Mouse (Mus musculus) megakaryocyte, adult 5-6 weeks (primary cell): Measurements from ENCODE around the gene Litaf. TPM values are rescaled to one million over a fixed set of nuclear protein-coding genes. Genes with fewer than 3 reads are reported as not detected.
A peak's percentile ranks its signal among the peaks of the same experiment; 100 is the strongest.

Experiments
- ATAC-seq: 2 replicates; pipeline ENCODE4 v1.8.0; 2016; ENCODE audit warnings: mild to moderate bottlenecking, inconsistent platforms; ENCODE audit not compliant: poor library complexity, severe bottlenecking
- total RNA-seq, 2 experiments: library from RNA; stranded (forward) in 1 of 2; stranded (reverse) in 1 of 2; fragments of 153-499, 151-499 nt in 1 of 2; fragments of 221-1000, 200-1000 nt in 1 of 2; gene quantifications; 2 replicates each; pipeline versions ENCODE4 v1.2.3 to v1.2.4; 2015 to 2017

The Litaf gene
- total RNA-seq (2015): 102 and 108 TPM in 2 replicates
- total RNA-seq (2017): 88.0 and 90.7 TPM in 2 replicates

DNA sequence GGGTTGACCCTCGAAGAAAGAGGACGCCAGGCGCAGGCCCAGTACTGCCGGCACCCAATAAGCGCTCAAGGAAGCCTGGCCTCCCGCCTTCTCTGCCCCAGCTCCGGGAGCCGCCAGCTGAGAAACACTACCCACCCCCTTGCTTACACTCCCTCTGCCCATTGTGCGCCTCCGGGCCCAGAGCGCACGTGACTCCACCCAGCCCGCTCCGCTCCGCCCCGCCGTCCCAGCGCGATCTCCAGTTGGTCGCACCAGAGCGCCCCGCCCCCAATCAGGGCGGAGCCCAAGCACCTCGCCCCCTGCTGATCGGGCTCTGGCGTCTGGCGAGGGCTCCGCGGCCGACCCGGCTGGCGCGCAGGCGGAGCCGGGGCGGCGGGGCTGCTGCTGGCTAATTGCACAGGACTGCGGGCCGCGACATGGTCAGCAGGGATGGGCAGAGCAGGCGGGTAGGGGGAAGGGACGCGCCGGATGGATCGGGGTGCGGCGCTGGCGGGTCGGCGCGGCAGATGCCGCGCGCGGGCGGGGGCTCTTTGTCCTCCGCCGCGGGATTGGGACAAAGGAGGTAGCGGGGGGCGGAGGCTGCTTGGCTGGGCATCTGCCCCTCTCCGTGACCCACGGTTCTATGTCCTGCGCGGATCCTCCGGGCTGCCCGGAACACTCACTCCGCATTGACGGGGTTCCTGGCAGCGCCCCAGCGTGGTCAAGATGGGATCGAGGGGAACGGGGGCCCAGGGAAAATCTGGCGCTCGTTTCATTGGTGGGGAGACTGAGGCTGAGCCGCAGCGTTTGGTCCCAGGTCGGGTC is at the start of gene Litaf:
Litaf (minus strand) TSS at position 129 of the 804 bp plus-strand sequence.
- ATAC-seq: peak; percentile 97

DNA sequence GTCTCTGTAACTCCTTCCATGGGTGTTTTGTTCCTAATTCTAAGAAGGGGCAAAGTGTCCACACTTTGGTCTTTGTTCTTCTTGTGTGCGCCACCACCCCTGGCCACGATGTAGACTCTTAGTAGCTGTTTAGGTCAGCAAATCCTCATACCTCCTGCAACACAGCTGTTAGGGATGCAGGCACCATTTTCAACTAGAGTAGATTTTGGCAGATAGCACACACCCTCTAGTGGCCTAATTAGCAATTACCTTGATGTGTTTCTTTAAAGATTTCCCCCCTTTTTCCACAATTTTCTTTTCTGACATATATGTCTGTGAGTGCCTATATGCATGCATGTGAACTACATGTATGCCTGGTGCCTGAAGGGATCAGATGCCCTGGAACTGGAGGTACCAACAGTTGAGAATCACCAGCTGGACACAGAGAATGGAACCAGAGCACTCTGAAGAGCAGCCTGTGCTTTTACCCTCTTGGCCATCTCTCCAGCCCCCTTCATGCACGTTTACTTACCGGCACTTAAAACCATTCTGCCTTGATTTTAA is 43.3 kb upstream of the Litaf start:
- ATAC-seq: 0 out of 2 replicates have a peak, but pooled peaks have one; percentile 40

- ATAC-seq: no peak
These were observed 38.9 kb upstream of the Litaf start for GRCm38 (mm10) chr16:11104905-11105304.

GRCm38 (mm10) chr16:11097301-11097700 is 31.3 kb upstream of the Litaf start:
- no peak for ATAC-seq

GRCm38 (mm10) chr16:11093717-11094386 is 27.9 kb upstream of the Litaf start:
- ATAC-seq: no peak

DNA sequence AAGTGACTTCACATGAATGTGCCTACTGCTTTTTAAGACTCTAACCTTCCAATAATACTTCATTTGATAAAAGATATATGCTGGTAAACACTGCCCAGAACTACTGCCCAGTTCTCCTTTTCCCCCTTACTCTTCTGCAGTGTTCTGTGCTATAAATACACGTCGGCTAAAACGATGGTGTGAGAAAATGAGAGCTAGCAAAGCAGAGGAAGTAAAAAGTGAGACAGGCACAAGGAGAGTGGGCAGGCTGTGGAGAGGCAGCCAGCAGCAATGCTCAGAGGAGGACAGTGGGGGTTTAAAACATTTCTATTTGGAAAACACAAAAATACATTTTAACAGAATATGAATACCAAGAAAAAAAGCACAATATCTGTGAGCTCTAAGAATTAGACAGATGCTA is 26.6 kb upstream of the Litaf start:
- ATAC-seq: no peak

GRCm38 (mm10) chr16:11092061-11092460 is 26.1 kb upstream of the Litaf start:
- ATAC-seq: no peak

DNA sequence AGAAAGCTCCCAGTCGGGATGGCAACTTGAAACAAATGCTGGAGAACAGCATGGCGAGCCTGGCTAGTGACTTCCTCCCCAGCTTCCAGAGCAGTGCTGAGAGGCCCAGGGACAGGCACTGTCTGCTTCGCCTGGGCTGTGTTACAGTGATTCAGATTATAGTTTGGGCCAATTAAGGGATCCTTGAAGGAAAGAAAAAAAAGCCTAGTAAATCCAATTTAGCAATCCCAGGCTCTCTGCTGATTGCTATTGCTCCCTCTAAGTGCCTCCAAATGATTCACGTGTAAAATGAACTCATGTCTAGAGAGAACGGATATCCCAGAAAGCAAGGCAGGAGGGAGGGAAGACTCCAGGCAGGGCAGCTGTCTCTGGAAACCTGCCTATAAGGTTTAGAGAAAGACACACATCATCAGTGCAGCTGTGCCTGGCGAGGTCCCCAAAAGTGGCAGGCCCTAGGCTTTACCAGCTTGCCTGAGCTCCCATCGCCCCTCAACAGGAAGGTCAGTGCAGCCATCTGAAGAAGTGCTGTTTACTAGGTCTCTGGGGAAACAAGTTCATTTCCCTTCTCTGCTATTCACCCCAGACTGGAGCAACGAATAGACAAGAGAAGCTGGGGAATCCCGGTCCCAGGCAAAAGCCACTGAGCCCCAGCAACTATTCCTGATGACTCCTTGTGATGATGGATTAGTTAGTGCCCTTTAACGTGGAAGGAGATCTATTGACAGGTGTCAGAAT is 25.0 kb upstream of the Litaf start:
- no peak for ATAC-seq

DNA sequence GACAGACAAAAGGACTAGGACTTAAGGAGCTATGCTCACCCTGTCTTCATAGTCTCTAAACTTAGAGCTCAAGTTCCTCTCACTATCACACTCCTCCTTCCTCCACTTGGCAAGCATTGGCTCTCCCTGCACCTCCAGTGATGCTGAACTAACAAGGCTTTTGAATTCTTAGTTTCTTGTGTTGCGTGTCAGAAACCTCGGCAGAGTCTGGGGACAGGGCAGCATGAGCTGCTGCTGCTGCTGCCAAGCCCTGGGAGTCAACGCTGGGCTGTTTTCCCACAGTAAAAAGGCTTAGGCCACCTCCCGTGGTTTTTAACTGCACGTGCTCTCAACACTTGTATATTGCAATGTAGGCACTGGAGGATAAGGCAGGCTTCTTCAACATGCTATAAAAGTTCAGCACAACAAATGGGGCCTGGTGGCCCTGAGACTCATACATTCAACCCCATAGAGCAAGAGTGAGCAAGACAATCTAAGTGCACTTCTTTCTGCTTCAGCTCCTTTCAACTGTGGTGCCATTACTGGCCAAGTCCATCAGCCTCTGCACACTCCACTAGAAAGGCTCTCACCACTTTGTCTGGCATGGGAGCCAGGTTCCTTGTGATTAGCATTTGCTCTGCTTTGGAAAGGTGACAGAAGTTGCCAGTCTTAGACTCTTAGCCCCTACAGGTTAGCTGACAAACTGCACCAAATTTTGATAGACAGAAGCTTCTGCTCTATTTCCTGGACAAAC is 21.1 kb upstream of the Litaf start:
- no peak for ATAC-seq

GRCm38 (mm10) chr16:11086299-11086698 is 20.3 kb upstream of the Litaf start:
- no peak for ATAC-seq

GRCm38 (mm10) chr16:11084181-11084580 is 18.2 kb upstream of the Litaf start:
- ATAC-seq: no peak

DNA sequence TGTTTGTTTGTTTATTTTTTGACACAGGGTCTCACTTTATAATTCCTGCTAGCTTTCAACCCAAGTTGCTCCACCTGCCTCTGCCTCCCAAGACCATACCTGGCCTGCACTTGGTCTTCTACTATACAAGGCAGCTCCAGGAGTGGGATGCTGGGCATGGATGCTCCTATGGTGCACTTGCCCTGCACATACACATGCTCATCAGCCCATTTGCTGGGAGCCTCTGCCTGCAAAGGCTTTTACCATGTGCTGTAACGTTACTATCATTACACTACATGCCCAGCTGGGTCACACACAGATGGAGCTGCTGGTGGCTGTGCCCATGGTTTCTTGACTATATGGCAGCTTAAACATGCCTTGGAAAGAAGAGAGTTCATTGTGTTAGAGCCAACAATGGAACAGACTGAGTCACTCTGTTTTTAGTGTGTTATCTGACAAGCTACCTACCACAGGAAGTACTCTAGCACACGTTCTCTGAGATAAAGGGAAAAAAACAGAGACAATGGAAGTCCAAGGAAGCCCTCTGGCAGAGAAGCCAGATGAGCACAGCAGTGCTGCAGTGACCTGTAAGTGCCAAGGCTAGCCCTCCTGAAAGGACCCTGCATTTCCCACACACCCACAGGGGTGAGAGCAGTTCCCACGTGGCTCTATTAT is 12.4 kb upstream of the Litaf start:
- no peak for ATAC-seq

DNA sequence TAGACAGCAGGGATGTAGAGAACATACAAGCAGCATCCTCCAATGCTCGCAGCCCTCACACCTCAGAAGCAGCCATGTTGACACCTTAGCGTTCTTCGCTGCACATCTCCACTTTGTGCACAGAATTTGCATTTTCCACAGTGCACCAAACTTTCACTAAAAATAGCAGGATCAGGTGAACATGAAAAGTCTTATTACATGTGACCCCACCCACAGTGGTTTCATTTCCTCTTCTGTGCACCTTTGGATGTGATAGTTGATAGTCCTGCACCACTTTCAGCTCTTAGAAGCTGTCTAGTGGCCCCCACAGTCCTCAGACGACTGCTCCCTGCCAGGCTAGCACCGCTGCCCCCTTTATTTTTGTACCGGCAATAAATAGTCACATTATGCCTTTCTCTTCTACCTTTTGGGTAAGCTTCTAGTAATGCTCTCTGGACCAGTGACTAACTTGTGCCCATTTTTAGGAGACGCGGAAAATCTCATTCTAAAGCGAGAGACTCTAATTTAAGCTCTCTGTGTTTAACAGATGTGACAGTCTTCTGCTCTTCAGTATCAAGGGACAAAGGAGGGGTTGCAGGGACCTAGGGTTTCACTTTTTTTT is 11.7 kb upstream of the Litaf start:
- ATAC-seq: no peak

DNA sequence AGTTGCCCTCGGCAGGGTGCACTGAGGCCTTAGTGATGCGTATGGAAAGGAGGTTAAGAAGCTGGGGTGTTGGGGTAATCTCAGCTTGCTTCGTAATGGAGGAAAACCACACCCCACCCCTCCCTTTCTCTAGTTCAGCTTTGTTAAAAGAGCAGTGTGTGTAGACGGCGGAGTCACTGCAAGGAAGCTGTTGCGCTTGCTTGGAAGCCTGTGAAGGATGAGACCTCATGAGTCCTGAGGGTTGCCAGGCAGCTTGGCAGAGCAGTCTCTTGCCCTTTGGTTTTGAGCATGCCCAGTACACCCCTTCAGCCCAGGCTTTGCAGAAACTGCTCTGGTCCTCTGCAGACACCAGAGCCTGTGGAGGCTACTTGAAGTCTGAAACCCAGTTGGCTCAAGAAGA is 7.1 kb upstream of the Litaf start:
- no peak for ATAC-seq

GRCm38 (mm10) chr16:11072454-11072853 is 6.5 kb upstream of the Litaf start:
- ATAC-seq: no peak

DNA sequence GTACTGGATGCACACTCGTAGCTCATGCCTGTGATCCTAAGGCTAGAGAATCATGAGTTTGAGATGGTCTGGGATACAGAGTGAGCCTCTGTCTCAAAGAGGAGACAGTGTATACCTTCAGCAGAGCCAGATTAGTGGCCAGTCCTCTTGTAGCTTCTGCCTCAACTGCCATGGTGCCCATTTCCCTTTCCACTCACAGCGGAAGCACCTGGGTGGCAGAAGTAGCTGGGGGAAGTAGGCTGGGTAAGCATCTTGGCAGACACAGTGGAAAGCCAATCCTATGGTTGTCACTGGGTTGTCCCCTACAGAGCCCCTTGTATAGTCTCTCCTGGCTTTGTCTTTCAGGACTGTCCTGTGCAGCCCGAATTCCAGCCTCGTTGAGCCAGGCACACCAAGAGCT is 5.9 kb upstream of the Litaf start:
- ATAC-seq: no peak

DNA sequence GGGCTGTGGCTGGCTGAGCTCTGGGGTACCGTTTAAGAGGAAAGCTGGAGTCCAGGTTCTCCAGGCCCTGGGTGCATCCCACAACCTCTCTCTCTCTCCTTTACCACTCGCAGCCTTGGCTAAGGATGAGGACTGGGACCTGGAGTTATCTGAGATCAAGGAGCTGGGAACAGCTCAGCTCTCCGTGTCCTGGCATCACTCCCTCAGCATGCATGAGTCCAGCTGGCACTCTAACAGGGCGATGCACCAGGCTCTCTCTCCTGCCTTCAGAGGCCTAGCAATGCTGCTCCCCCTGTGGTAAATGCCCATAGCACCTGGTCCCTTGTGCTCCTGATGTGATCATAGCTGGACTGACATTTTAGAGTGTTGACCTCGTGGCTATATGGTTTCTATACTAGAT is 5.2 kb upstream of the Litaf start:
- no peak for ATAC-seq

DNA sequence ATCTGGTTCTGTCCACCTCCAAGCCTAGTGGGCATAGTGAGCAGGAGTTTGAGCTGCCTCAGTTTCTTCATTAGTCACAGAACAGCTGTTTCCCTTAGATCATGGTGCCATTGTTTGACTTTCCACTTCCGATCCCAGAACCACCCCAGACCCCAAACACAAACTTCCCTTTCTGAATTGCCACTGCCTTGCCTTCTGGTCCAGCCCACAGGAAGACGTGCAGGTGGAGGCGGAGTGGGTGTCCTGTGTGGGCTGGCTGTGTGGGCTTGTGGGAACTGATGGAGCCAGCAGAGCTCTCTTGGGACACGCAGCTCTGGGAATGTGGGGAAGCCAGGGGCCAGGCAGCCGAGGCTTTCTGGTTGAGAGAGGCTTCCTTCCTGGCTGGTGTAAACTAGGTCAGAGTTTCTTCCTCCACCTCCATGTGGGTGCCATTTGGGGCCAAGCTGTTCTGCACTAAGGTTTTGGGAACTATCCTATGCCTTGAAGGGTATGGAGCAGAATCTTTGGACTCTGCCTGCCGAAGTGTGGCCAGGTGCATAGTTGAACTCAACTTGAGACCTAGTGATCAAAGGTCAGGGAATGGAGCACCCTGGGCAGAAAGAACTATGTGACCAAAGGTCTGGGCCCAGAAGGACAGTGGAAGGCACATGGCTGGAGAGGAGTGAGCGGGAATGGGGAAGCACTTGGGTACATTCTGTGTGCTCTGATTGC is 3.9 kb upstream of the Litaf start:
- ATAC-seq: no peak

DNA sequence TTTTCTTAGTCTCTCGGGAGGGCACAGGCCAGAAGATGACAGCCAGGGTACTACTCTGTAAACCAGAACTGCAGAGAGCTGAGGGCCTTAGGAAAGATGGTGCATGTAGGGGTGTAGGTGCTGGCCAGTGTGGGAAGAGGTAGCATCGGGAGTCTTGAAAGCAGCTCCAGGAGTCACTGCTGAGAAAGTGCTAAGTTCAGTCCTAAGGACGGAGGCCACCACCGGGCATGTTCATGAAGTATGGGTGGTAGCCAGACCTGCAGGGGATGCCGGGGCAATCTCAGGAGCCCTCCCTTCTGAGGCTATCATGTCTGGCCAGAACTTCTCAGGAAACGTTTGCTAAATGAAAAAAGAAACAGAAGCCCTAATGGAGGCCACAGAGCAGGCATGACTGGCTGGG is 3.3 kb upstream of the Litaf start:
- ATAC-seq: no peak
